Mouse (Mus musculus) liver, embryonic 11.5 days (tissue): ENCODE results near the gene Jazf1. TPM values are rescaled to one million over a fixed set of nuclear protein-coding genes. Genes with fewer than 3 reads are reported as not detected.

Experiments
- ATAC-seq: fragments of 200-750 bp; cut with Nextera tagmentation; replicated peaks from 2 replicates; pipeline ENCODE4 v1.8.0; 2017; ENCODE audit warnings: moderate number of reproducible peaks, mild to moderate bottlenecking, moderate TSS enrichment, moderate library complexity; ENCODE audit not compliant: low FRiP score
- DNase-seq: peaks from one replicate; pipeline ENCODE4 v3.0.0-alpha.2; 2017; ENCODE audit warnings: low spot score
- H3K27ac ChIP-seq: fragments of 300-500 bp; sonication (generic); 2 replicates; pipeline ENCODE4 v1.5.1; 2014; ENCODE audit warnings: mild to moderate bottlenecking, low read depth, low read length, control low read depth
- H3K27me3 ChIP-seq: fragments of 300-500 bp; sonication (generic); replicated peaks from 2 replicates; pipeline ENCODE4 v1.6.1; 2014; ENCODE audit warnings: low read length, mixed read lengths; ENCODE audit not compliant: control insufficient read depth, insufficient read depth
- H3K36me3 ChIP-seq: fragments of 300-500 bp; sonication (generic); 2 replicates; pipeline ENCODE4 v1.6.1; 2014; ENCODE audit warnings: mild to moderate bottlenecking, low read length, moderate library complexity, mixed read lengths; ENCODE audit not compliant: control insufficient read depth, insufficient read depth
- H3K4me1 ChIP-seq: fragments of 300-500 bp; sonication (generic); replicated peaks from 2 replicates; pipeline ENCODE4 v1.6.1; 2014; ENCODE audit warnings: low read length, mixed read lengths; ENCODE audit not compliant: control insufficient read depth, insufficient read depth
- H3K4me2 ChIP-seq: fragments of 300-500 bp; sonication (generic); 2 replicates; pipeline ENCODE4 v1.6.1; 2014; ENCODE audit warnings: mild to moderate bottlenecking, control low read depth, moderate library complexity
- H3K4me3 ChIP-seq: fragments of 300-500 bp; sonication (generic); 2 replicates; pipeline ENCODE4 v1.5.1; 2014; ENCODE audit warnings: low read depth, low read length, control low read depth
- H3K9ac ChIP-seq: fragments of 300-500 bp; sonication (generic); 2 replicates; pipeline ENCODE4 v1.6.1; 2014; ENCODE audit warnings: low read depth, low read length, control low read depth
- H3K9me3 ChIP-seq: fragments of 300-500 bp; sonication (generic); 2 replicates; pipeline ENCODE4 v1.6.1; 2016; ENCODE audit warnings: low read length, inconsistent platforms, mixed read lengths; ENCODE audit not compliant: control insufficient read depth
- WGBS: fragments of 180-500 bp; shearing (Covaris S2); extraction: QIAGEN DNeasy Blood & Tissue Kit; methylation state at CpG from one replicate; pipeline ENCODE4 v1.1.7; 2014; 5-methylcytosine and 5-hydroxymethylcytosine counted together
- polyA plus RNA-seq: library from polyadenylated mRNA; unstranded; fragments of >200 nt; fragmentation: Nextera tagmentation; extraction: Ambion mirVana; gene quantifications from 2 replicates; pipeline ENCODE4 v1.2.1, GENCODE M21; 2014

Jazf1 gene
- polyA plus RNA-seq, 1 experiment from 2014 or later: 1.9 TPM

DNA sequence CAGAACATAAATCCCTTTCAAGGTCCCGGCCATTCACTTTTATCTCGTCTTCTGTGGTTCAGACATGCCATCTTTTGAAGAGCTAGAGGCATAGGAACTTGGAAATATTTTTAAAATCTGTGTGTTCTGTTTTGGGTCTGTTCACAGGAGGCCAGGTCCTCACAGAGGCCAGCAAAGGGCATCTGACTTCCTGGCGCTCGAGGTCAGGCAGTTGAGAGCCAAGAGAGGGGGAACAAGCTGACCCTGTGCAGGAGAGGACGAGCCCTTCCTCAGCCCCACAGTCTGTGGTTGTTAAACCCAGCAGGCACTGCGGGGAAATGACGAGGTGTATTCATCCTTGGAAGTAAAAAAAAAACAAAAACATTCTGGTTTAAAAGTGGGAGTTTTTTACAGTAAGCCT is 303.2 kb downstream of the Jazf1 start:
- 67% methylated on average over 7 of the region's 7 CpGs for WGBS
- ATAC-seq: no peak
- no peaks in the 10 kb centered on the region for H3K9me3 ChIP-seq
- H3K27me3 ChIP-seq: no peaks in the 10 kb centered on the region
- no peaks in the 10 kb centered on the region for H3K4me1 ChIP-seq
- no peak overlapping the region for H3K4me2 ChIP-seq
- H3K27ac ChIP-seq: no peak overlapping the region
- no peak overlapping the region for H3K9ac ChIP-seq
- DNase-seq: no peak
- peaks cover 13% of the 10 kb centered on the region; the same call in 1 of the 2 replicates for H3K36me3 ChIP-seq
- H3K4me3 ChIP-seq: no peak overlapping the region

- no peak overlapping the region for H3K4me3 ChIP-seq
- H3K36me3 ChIP-seq: no peaks in the 10 kb centered on the region; the same call in 1 of the 2 replicates
- H3K27ac ChIP-seq: no peak overlapping the region
- H3K27me3 ChIP-seq: no peaks in the 10 kb centered on the region
- H3K9me3 ChIP-seq: no peaks in the 10 kb centered on the region
- no peaks in the 10 kb centered on the region for H3K4me1 ChIP-seq
- peak; percentile 47; the same call in 1 of the 2 replicates for ATAC-seq
- WGBS: 84% methylated on average over 5 of the region's 5 CpGs
- DNase-seq: no peak
- no peak overlapping the region for H3K9ac ChIP-seq
- no peak overlapping the region for H3K4me2 ChIP-seq
Measured at GRCm38 (mm10) chr6:52752832-52753231, 315.6 kb downstream of the Jazf1 start.

DNA sequence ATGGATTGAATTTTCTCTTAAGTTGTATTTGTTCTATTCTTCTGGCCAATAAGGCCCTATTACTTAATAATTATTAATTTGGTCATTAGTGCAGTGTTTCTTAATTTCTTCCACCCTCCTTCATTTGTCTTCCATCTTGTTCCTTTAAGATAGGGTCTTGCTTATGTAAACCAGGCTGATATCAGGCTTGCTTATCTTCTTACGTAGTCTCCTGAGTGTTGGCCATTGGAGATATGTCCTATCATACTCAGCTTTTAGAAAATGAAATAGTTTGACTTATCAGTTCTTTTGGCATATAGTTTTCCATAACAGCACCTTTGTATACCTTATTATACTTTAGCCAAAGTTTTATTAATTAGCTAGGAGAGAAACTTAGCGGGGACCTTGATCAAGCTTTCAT is 333.8 kb downstream of the Jazf1 start:
- peaks cover 4% of the 10 kb centered on the region; the same call in 1 of the 2 replicates for H3K36me3 ChIP-seq
- no peaks in the 10 kb centered on the region for H3K4me1 ChIP-seq
- H3K27ac ChIP-seq: no peak overlapping the region
- no peaks in the 10 kb centered on the region for H3K9me3 ChIP-seq
- H3K9ac ChIP-seq: no peak overlapping the region
- DNase-seq (no peak), ATAC-seq (no peak)
- H3K4me3 ChIP-seq: no peak overlapping the region
- no peaks in the 10 kb centered on the region for H3K27me3 ChIP-seq
- 73% methylated on average over 2 of the region's 2 CpGs for whole genome bisulfite sequencing
- no peak overlapping the region for H3K4me2 ChIP-seq

DNA sequence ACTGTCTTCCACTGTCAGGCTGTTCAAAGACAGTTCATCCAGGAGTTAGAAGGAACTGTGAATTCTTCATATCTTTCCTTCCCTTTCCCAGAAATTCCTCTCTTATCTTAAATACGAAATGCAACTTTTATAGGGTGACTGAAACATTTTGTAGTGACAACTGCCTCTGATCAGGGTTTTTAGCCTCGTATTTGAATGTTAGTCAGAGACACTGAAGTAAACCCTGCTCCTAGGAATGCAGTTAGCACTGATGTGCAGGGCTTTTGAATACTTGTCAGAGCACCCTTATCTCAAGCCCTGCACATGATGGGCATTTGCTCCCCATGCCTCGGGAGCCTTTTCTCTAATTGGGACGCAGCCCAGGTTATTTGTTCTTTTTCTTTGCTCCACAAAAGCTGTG is 338.1 kb downstream of the Jazf1 start:
- no peak overlapping the region for H3K27ac ChIP-seq
- no peak overlapping the region for H3K4me3 ChIP-seq
- H3K9ac ChIP-seq: no peak overlapping the region
- DNase-seq (no peak), ATAC-seq (no peak)
- H3K4me2 ChIP-seq: no peak overlapping the region
- peaks cover 13% of the 10 kb centered on the region for H3K36me3 ChIP-seq
- 58% methylated on average over 4 of the region's 4 CpGs for WGBS
- H3K9me3 ChIP-seq: no peaks in the 10 kb centered on the region
- no peaks in the 10 kb centered on the region for H3K4me1 ChIP-seq
- H3K27me3 ChIP-seq: no peaks in the 10 kb centered on the region

DNA sequence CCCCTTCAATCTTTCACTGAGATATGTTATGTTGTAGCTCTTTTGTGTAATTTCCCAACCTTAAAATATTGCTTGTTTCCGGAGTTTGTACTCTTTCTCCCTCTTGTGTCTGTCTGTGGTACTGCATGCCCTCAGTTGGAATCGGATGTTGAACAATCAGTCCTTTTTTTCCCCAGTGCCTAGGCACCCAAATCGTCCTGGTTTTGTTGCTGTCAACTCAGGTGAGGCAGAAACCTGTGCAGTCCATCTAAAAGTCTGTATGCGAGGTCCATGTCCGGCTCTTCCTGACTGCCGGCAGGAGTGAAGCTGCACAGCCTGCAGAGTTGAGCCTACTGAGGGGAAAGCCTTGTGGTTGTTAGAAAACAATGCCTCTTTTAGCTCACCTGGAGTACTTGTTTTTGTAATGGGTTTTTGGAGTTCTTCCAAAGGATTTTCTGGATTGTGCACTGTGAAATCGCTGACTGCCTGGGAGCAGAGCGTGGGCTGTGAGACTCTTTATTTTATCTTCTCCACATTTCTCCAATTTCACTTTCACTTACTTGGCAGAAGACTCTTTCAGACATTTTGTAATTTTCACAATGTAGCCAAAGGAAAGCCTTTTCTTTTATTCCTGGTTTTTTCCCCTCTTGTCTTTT is 343.5 kb downstream of the Jazf1 start:
- H3K4me2 ChIP-seq: no peak overlapping the region
- H3K4me3 ChIP-seq: no peak overlapping the region
- no peaks in the 10 kb centered on the region for H3K4me1 ChIP-seq
- no peak overlapping the region for H3K27ac ChIP-seq
- H3K9ac ChIP-seq: no peak overlapping the region
- H3K9me3 ChIP-seq: no peaks in the 10 kb centered on the region
- no peak for ATAC-seq
- no peaks in the 10 kb centered on the region for H3K27me3 ChIP-seq
- WGBS: 65% methylated on average over 8 of the region's 8 CpGs
- peaks cover 13% of the 10 kb centered on the region for H3K36me3 ChIP-seq
- no peak for DNase-seq

Other genes with a start within 250 kb of the Jazf1 start
- gene Creb5, start 218.6 kb upstream of the Jazf1 start, polyA plus RNA-seq: 1.9 and 2.3 TPM in 2 replicates